Mouse (Mus musculus): ENCODE results near the gene Nell1. TPM values are rescaled to one million over a fixed set of nuclear protein-coding genes. Genes with fewer than 3 reads are reported as not detected.

The Nell1 gene
- not detected in 2 replicates for polyA plus RNA-seq (2012; ENCODE audit: low replicate concordance)

DNA sequence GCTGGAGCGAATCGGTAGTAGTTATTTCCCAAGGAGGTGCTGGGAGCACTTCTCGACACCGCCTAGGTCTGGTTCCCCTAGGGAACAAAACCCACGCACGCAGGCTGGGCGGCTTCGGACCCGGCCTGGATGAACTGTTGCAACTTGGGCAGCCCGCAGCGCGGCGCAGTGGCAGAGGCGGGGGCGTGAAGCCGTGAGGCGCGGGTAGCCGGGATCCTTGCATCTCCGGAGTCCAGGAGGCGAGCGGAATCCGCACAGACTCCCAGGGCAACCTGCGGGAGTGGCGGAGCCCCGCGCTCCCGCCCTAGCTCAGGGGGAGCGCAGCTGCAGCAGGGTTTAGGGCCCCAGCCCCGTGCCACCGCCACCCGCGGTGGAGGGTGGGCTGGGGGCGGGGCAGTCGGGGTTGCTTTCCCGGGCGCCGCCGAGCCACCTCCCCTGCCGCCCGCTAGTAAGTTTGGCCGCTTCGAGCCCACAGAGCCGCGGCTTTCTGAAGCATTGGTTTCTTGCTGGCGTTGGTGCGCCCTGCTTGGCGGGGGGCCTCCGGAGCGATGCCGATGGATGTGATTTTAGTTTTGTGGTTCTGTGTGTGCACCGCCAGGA is at the start of gene Nell1:
Nell1 (plus strand) TSS at position 24 of the 600 bp plus-strand sequence.

DNA sequence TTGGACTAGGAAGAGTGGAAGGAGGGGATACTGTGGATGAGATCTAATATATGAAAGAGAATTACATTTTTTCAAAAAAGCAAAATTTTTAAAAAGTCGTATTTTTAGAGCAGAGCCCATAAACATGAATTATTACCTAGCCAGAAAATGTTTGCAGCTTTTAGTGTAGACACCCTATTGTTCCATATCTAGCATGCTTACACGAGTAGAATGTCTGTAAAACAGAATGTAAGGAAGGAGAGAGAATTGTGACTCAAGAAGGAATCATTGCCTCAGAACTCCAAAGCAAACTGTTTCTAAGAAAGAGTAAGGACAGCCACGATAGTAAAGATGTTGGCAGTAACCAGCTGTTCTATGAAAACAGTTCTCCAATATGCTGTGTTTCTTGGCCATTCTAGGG is 624.2 kb downstream of the Nell1 start, which contains the start of gene 4933405O20Rik:
4933405O20Rik (plus strand) TSS at position 301 of the 400 bp plus-strand sequence.

Other genes with a start within 250 kb of the Nell1 start
- 6.1 and 8.1 TPM in 2 replicates for gene Htatip2, start 215.7 kb upstream of the Nell1 start, polyA plus RNA-seq (2012; ENCODE audit: low replicate concordance)
- gene Prmt3, start 196.5 kb upstream of the Nell1 start, polyA plus RNA-seq (2012; ENCODE audit: low replicate concordance), result 57.0 and 69.4 TPM in 2 replicates
- gene Slc6a5, start 64.7 kb upstream of the Nell1 start, polyA plus RNA-seq (2012; ENCODE audit: low replicate concordance), result not detected in 2 replicates

All from hematopoietic multipotent progenitor cell, adult 10-12 weeks (in vitro differentiated cells).